Mouse (Mus musculus) forebrain, embryonic 16.5 days (tissue): ENCODE data around the gene Pptc7. TPM values are rescaled to one million over a fixed set of nuclear protein-coding genes. Genes with fewer than 3 reads are reported as not detected.

Experiments used
- ATAC-seq: fragments of 200-750 bp; cut with Nextera tagmentation; 2 replicates; pipeline ENCODE4 v1.8.0; 2017; ENCODE audit warnings: mild to moderate bottlenecking, moderate library complexity
- H3K27ac ChIP-seq: fragments of 300-500 bp; sonication (generic); 2 replicates; pipeline ENCODE4 v1.5.1; 2014; ENCODE audit warnings: low read length, control low read depth
- H3K27me3 ChIP-seq: fragments of 300-500 bp; sonication (generic); replicated peaks from 2 replicates; pipeline ENCODE4 v1.6.1; 2014; ENCODE audit warnings: low read length; ENCODE audit not compliant: control insufficient read depth, insufficient read depth
- H3K36me3 ChIP-seq: fragments of 300-500 bp; sonication (generic); 2 replicates; pipeline ENCODE4 v1.6.1; 2014; ENCODE audit not compliant: control insufficient read depth, insufficient read depth
- H3K4me1 ChIP-seq: fragments of 300-500 bp; sonication (generic); replicated peaks from 2 replicates; pipeline ENCODE4 v1.6.1; 2014; ENCODE audit warnings: low read length; ENCODE audit not compliant: control insufficient read depth, insufficient read depth
- H3K4me2 ChIP-seq: fragments of 300-500 bp; sonication (generic); 2 replicates; pipeline ENCODE4 v1.6.1; 2014; ENCODE audit warnings: mild to moderate bottlenecking, low read length, control low read depth
- H3K4me3 ChIP-seq: fragments of 300-500 bp; sonication (generic); replicated peaks from 2 replicates; pipeline ENCODE4 v1.5.1; 2014; ENCODE audit warnings: mild to moderate bottlenecking, low read length, control low read depth
- H3K9ac ChIP-seq: fragments of 300-500 bp; sonication (generic); replicated peaks from 2 replicates; pipeline ENCODE4 v1.6.1; 2014; ENCODE audit warnings: low read depth, low read length, control low read depth
- H3K9me3 ChIP-seq: fragments of 300-500 bp; sonication (generic); 2 replicates; pipeline ENCODE4 v1.6.1; 2016; ENCODE audit warnings: low read length; ENCODE audit not compliant: control insufficient read depth
- WGBS: fragments of 180-500 bp; shearing (Covaris S2); extraction: QIAGEN DNeasy Blood & Tissue Kit; methylation state at CpG from one replicate; pipeline ENCODE4 v1.1.7; 2014; 5-methylcytosine and 5-hydroxymethylcytosine counted together
- polyA plus RNA-seq: library from polyadenylated mRNA; unstranded; fragments of >200 nt; fragmentation: Nextera tagmentation; extraction: Ambion mirVana; gene quantifications from 2 replicates; pipeline ENCODE4 v1.2.1, GENCODE M21; 2015

Gene Pptc7
- polyA plus RNA-seq, 1 experiment from 2014 or later = 8.2 TPM

DNA sequence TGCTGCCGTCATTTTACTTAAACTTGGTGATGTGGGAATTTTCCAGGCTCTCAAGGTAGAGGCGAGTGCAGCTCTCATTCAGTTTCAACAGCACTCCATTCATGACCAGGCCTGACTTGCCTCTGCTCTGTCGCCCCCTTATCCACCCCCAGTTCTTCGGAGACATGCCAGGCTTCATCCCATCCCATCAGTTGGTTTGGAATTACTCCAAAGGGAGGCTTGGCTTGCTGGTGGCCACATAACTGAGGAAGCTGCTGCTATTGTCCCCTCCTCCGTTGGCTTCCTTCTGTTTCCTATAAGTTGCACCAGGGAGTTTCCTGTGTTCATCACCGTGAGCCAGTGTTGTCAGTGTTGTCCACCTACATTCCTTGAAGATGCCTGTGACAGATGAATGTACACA, 20.4 kb downstream of the Pptc7 start:
- 87% methylated on average over 6 of the region's 6 CpGs for WGBS
- no peak overlapping the region for H3K9ac ChIP-seq
- no peaks in the 10 kb centered on the region; the same call in 1 of the 2 replicates for H3K36me3 ChIP-seq
- H3K4me2 ChIP-seq = no peak overlapping the region
- H3K4me1 ChIP-seq = no peaks in the 10 kb centered on the region; the same call in 1 of the 2 replicates
- H3K27ac ChIP-seq = no peak overlapping the region
- H3K9me3 ChIP-seq = no peaks in the 10 kb centered on the region
- H3K4me3 ChIP-seq = no peak overlapping the region
- no peaks in the 10 kb centered on the region for H3K27me3 ChIP-seq
- ATAC-seq = no peak

DNA sequence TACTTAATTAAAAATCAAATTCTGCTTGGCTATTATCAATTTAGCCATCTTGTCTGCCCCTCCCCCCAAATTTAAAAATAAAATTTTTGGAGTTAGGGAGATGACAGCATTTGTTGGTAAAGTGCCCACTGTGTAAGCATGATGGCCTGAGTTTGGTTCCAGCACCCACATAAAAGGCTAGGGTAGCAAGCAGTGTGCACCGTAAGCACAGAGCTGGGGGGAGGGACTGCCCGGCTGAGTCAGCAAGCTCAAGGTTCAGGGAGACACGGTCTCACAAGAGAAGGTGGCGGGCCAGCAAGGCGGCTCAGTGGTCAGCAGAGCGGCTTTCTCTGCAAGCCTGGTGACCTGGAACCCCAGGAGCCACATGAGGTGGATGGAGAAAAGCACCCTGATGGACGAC, 21.3 kb downstream of the Pptc7 start:
- no peak for ATAC-seq
- no peaks in the 10 kb centered on the region for H3K9me3 ChIP-seq
- no peaks in the 10 kb centered on the region; the same call in 1 of the 2 replicates for H3K36me3 ChIP-seq
- no peak overlapping the region for H3K27ac ChIP-seq
- no peak overlapping the region for H3K4me3 ChIP-seq
- no peak overlapping the region for H3K9ac ChIP-seq
- H3K4me2 ChIP-seq = no peak overlapping the region
- WGBS = 93% methylated on average over 7 of the region's 7 CpGs
- no peaks in the 10 kb centered on the region; the same call in 1 of the 2 replicates for H3K4me1 ChIP-seq
- no peaks in the 10 kb centered on the region for H3K27me3 ChIP-seq

DNA sequence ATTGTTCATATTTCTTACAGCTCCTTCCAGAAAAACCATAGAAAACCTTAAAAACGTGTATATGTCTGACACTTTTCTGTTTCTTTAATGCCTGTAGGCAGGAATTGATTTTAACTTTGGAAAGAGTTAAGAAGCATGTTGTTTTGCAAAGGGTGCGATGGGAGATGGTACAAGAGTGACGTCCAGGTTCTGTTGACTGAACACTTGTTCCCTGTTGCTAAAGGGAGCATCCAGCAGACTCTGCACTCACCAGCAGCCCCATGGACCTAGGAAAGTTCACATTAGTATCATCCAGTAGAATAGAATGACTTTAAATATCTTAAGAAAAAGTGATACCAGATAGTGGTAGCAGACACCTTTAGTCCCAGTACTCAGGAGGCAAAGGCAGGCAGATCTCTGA, 22.4 kb downstream of the Pptc7 start:
- Histone ChIP-seq H3K4me2 (no peak overlapping the region), H3K36me3 (no peaks in the 10 kb centered on the region; the same call in 1 of the 2 replicates), H3K4me1 (no peaks in the 10 kb centered on the region; the same call in 1 of the 2 replicates), H3K9ac (no peak overlapping the region), H3K4me3 (no peak overlapping the region), H3K9me3 (no peaks in the 10 kb centered on the region), H3K27me3 (no peaks in the 10 kb centered on the region), H3K27ac (no peak overlapping the region)
- no peak for ATAC-seq
- 91% methylated on average over 3 of the region's 3 CpGs for WGBS

DNA sequence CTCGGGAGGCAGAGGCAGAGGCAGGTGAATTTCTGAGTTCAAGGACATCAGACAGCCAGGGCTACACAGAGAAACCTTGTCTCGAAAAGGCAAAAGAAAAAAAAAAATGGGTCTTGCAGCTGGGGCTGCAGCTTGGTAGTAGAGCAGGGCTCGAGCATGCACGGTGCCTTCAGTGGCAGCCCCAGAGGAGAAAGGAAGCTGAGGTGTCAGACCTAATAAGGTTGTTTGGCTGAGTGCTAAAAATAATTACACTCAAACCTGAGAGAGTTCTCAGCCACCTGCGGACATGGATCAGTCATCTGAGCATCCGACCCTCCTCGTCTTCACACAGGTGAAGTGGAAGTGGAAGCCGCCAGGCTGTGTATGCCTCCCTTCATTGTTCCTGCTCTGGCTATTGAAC, 26.5 kb downstream of the Pptc7 start:
- H3K9ac ChIP-seq = no peak overlapping the region
- 79% methylated on average over 8 of the region's 8 CpGs for WGBS
- H3K4me3 ChIP-seq = no peak overlapping the region
- no peak overlapping the region for H3K27ac ChIP-seq
- no peaks in the 10 kb centered on the region; the same call in 1 of the 2 replicates for H3K36me3 ChIP-seq
- no peaks in the 10 kb centered on the region for H3K4me1 ChIP-seq
- no peak overlapping the region for H3K4me2 ChIP-seq
- H3K27me3 ChIP-seq = no peaks in the 10 kb centered on the region
- H3K9me3 ChIP-seq = no peaks in the 10 kb centered on the region
- no peak for ATAC-seq

DNA sequence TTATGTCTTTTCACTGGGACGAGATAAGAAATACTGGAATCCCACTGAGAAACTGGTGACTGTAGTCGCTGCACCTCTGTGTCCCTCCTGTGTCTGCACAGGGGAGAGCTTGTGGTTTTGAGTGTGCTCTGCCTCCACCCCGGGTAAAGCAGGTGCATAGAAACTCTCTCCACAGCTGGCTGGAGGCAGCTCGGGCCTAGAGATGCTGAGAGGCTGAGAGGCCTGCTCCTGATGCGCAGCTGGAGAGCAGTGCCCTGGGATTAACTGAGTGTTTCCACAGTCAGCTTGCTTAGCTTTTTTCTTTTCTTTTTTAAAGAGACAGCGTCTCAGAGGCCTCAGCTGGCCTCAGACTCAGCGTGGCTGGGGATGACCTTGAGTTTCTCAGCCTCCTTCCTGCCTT, 27.5 kb downstream of the Pptc7 start:
- no peak overlapping the region for H3K4me3 ChIP-seq
- no peaks in the 10 kb centered on the region for H3K27me3 ChIP-seq
- no peak overlapping the region for H3K4me2 ChIP-seq
- no peak for ATAC-seq
- no peaks in the 10 kb centered on the region; the same call in 1 of the 2 replicates for H3K36me3 ChIP-seq
- no peaks in the 10 kb centered on the region for H3K9me3 ChIP-seq
- H3K4me1 ChIP-seq = no peaks in the 10 kb centered on the region
- no peak overlapping the region for H3K9ac ChIP-seq
- H3K27ac ChIP-seq = no peak overlapping the region
- 65% methylated on average over 7 of the region's 7 CpGs for WGBS

DNA sequence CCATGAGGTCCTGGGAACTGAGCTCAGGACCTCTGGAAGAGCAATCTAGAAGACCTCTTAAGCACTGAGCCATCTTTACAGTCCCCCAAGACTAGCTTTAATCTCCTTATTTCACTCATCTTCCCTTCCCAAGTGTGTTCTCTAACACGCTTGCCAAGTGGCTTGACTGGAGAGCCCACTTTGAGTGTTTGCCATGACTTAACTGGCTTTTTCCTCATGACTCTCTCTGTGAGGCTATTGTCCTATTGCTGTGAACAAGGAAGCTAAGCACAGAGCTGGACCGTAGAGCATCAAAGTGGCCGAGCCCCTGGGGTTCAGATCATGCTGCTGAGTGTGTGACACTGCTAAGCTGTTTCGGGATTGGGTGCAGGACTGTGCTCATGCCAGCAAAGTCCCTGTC, 28.2 kb downstream of the Pptc7 start:
- Histone ChIP-seq H3K9me3 (no peaks in the 10 kb centered on the region), H3K36me3 (no peaks in the 10 kb centered on the region; the same call in 1 of the 2 replicates), H3K4me3 (no peak overlapping the region), H3K27me3 (no peaks in the 10 kb centered on the region), H3K4me1 (no peaks in the 10 kb centered on the region), H3K4me2 (no peak overlapping the region), H3K9ac (no peak overlapping the region), H3K27ac (no peak overlapping the region)
- no peak for ATAC-seq
- 83% methylated on average over 4 of the region's 4 CpGs for WGBS

DNA sequence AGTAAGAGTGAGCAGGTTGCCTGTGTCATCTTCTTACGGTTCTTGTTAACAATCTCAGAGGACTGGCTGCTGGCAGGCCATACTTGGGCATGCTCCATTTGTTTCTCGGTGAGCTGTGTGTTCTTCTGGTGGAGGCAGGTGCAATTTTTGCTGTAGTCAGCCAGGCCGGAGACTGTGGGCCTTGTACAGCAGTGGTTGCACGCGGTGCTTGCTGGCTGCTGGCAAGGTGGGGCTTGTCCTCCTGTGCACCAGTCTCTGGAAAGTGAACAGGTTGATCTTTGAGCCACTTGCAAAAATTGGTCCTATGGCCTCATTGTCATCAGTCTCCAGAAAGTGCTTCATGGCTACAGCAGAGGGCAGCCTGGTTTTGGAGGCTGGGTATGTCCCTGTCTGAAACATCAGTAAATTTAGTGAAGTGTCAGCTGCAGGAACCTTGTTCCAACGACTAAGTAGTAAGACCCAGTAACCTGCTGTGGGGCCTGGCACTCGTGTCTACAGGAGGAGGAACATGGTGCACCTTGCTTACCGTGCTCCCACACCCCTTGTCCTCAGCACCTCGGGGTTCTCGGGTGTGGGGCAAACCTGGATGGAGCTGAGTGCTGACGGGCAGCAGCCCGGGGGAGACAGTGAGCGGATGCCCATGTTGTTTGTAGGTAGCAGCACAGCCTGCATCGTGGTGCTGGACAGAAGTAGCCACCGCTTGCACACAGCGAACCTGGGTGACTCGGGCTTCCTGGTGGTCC, 28.9 kb downstream of the Pptc7 start:
- no peaks in the 10 kb centered on the region for H3K4me1 ChIP-seq
- no peak overlapping the region for H3K27ac ChIP-seq
- no peaks in the 10 kb centered on the region for H3K9me3 ChIP-seq
- H3K4me3 ChIP-seq = no peak overlapping the region
- no peak overlapping the region for H3K4me2 ChIP-seq
- H3K9ac ChIP-seq = no peak overlapping the region
- WGBS = 94% methylated on average over 17 of the region's 17 CpGs
- no peaks in the 10 kb centered on the region; the same call in 1 of the 2 replicates for H3K36me3 ChIP-seq
- no peaks in the 10 kb centered on the region for H3K27me3 ChIP-seq
- no peak for ATAC-seq

DNA sequence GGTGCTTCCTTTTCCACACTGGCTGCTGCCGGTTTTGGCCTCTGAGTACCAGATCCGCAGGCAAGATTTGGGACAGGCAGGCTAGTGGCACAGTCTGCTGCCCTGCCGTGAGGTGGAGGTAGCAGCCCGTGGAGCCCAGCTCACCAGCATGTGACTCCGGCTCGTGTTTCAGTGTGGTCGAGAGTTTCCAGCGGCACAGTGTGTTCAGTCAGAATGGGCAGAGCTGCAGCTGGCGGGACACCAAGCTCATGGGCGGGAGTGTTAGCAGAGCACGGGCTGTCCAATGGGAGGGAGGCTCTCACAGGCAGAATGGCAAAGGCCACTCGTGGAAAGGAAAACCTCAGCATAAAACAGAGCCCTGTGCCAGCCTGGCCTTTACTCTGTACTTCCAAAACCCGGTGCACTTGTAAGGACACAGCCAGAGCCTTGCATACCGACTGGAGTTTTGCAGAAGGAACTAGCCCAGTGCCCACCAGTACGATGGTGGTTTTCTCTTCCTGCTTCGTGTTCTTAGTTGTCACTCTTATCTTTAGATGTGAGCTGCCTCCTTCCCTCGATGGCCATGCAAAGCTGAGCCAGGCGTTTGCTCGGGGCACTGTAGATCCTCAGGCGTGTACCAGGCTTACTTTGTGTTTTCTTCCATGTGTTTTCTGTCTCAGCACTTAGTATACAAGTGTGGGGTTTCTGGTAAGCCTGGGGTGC, 31.0 kb downstream of the Pptc7 start:
- WGBS = 67% methylated on average over 20 of the region's 20 CpGs
- H3K4me2 ChIP-seq = no peak overlapping the region
- no peaks in the 10 kb centered on the region for H3K36me3 ChIP-seq
- H3K4me3 ChIP-seq = no peak overlapping the region
- H3K9me3 ChIP-seq = no peaks in the 10 kb centered on the region
- no peaks in the 10 kb centered on the region for H3K27me3 ChIP-seq
- H3K27ac ChIP-seq = no peak overlapping the region
- H3K4me1 ChIP-seq = no peaks in the 10 kb centered on the region
- H3K9ac ChIP-seq = no peak overlapping the region
- ATAC-seq = peak; percentile 43; the same call in 1 of the 2 replicates

DNA sequence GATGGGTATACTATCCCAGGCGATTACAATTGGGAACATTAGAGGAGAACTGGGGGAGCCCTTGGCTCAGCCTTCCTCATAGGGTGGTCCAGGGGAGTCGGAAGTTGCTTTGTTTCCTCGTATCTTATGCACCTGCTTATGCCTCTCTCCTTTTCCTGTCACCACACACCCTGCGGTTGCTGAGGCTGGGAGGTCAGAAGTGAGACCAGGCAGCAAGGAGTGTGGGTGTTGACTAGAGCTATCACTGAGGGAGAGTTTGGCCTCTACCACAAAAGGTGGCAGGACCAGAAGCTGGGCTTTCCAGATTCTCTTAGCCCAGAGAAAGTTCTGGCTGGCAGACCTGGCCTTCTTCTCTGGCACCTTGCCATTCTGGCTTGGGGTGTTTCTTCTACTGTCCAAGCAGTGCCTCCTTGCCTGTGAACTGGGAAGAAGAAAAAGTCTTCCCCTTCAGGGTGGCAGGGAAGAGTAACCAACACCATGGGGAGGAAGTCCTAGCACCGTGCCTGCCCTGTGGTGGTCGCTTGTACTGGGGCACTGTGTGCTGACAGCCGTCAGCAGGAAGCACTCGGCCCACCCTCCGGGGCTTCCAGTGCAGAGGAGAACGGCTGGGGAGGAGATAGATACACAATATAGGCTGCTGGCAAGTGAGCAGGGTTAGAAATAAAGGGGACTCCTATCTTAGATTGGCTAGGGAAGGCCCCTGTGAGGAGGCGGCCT, 33.3 kb downstream of the Pptc7 start:
- ATAC-seq = no peak
- H3K9me3 ChIP-seq = no peaks in the 10 kb centered on the region
- 80% methylated on average over 11 of the region's 11 CpGs for WGBS
- no peak overlapping the region for H3K27ac ChIP-seq
- 0 out of 2 replicates have a peak, but pooled peaks cover 2% of the 10 kb centered on the region for H3K36me3 ChIP-seq
- H3K9ac ChIP-seq = no peak overlapping the region
- no peaks in the 10 kb centered on the region for H3K27me3 ChIP-seq
- no peaks in the 10 kb centered on the region for H3K4me1 ChIP-seq
- no peak overlapping the region for H3K4me2 ChIP-seq
- H3K4me3 ChIP-seq = no peak overlapping the region
